Mouse (Mus musculus) midbrain, embryonic 15.5 days (tissue): ENCODE measurements around the gene Vmn1r114. TPM values are rescaled to one million over a fixed set of nuclear protein-coding genes. Genes with fewer than 3 reads are reported as not detected.
"Not testable (repeated sequence)": the region's sequence is repeated elsewhere in the genome, so short reads cannot be mapped to it uniquely, and the experiment has no call there.

Experiments
- ATAC-seq: fragments of 200-750 bp; cut with Nextera tagmentation; replicated peaks from 2 replicates; pipeline ENCODE4 v1.8.0; 2017; ENCODE audit warnings: moderate TSS enrichment
- H3K27ac ChIP-seq: fragments of 300-500 bp; sonication (generic); 2 replicates; pipeline ENCODE4 v1.5.1; 2015; ENCODE audit warnings: mild to moderate bottlenecking, inconsistent platforms
- H3K27me3 ChIP-seq: fragments of 300-500 bp; sonication (generic); replicated peaks from 2 replicates; pipeline ENCODE4 v1.6.1; 2015; ENCODE audit warnings: inconsistent platforms
- H3K36me3 ChIP-seq: fragments of 300-500 bp; sonication (generic); replicated peaks from 2 replicates; pipeline ENCODE4 v1.6.1; 2015; ENCODE audit warnings: inconsistent platforms
- H3K4me1 ChIP-seq: fragments of 300-500 bp; sonication (generic); 2 replicates; pipeline ENCODE4 v1.6.1; 2015; ENCODE audit warnings: inconsistent platforms
- H3K4me2 ChIP-seq: fragments of 300-500 bp; sonication (generic); 2 replicates; pipeline ENCODE4 v1.6.1; 2015; ENCODE audit warnings: inconsistent platforms, mild to moderate bottlenecking, moderate library complexity
- H3K4me3 ChIP-seq: fragments of 300-500 bp; sonication (generic); 2 replicates; pipeline ENCODE4 v1.5.1; 2015; ENCODE audit warnings: mild to moderate bottlenecking, inconsistent platforms
- H3K9ac ChIP-seq: fragments of 300-500 bp; sonication (generic); 2 replicates; pipeline ENCODE4 v1.6.1; 2015; ENCODE audit warnings: mild to moderate bottlenecking, inconsistent platforms
- H3K9me3 ChIP-seq: fragments of 300-500 bp; sonication (generic); 2 replicates; pipeline ENCODE4 v1.6.1; 2016; ENCODE audit warnings: inconsistent platforms
- WGBS: fragments of 180-500 bp; shearing (Covaris S2); methylation state at CpG from one replicate; pipeline ENCODE4 v1.1.7; 2015; ENCODE audit warnings: mixed read lengths; 5-methylcytosine and 5-hydroxymethylcytosine counted together
- polyA plus RNA-seq: library from polyadenylated mRNA; unstranded; fragments of >200 nt; fragmentation: Nextera tagmentation; extraction: Ambion mirVana; gene quantifications from 2 replicates; pipeline ENCODE4 v1.2.1, GENCODE M21; 2015

Gene Vmn1r114
- polyA plus RNA-seq: not detected in 2 replicates

- not testable (repeated sequence) for ATAC-seq, H3K4me2 ChIP-seq, H3K9me3 ChIP-seq, H3K4me3 ChIP-seq, H3K9ac ChIP-seq, H3K36me3 ChIP-seq, H3K4me1 ChIP-seq, H3K27ac ChIP-seq, H3K27me3 ChIP-seq
- no CpG with 5 or more reads among the region's 5 CpGs for WGBS
Measured at GRCm38 (mm10) chr7:20812086-20812485, at the start of gene Vmn1r114. TSS of gene Vmn1r114 (minus strand) at chr7:20812186.

DNA sequence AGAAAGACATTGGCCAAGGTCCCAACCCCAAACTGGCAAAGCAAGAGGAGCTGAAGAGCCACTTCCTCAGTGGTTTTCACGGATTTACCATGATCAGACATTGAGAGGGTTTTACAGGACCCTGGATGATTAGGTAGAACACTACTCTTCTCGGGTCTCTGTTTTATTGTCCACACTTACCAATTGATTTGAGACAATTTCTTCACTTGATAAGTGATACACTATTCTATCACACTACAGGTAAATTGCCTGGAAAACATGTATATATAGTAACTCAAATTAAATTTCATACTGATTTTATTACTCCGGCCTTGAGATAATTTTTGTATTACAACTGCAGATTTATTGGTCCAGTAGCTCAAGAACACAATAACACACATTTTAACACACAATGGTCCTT is 32.9 kb upstream of the Vmn1r114 start, which contains the start of gene Vmn1r115:
Gene Vmn1r115 (minus strand): TSS at position 101 of the 400 bp plus-strand sequence.
- ATAC-seq, H3K4me3 ChIP-seq, H3K27me3 ChIP-seq, H3K9ac ChIP-seq, H3K27ac ChIP-seq, H3K36me3 ChIP-seq, H3K9me3 ChIP-seq, H3K4me1 ChIP-seq, H3K4me2 ChIP-seq: not testable (repeated sequence)
- 100% methylated on average over 1 of the region's 3 CpGs for WGBS

DNA sequence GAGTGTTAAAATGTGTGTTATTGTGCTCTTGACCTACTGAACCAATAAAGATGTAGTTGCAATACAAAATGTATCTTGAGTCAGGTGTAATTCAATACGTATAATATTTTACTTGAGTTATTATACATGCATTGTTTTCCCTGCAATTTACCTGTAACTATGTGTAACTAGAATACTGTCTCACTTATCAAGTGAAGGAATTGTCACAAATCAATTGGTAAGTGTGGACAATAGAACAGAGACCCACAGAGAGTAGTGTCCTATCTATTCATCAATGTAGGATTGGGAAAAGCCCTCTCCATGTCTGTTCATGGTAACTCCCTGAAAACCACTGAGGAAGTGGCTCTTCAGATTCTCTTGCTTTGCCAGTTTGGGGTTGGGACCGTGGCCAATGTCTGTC is 25.0 kb downstream of the Vmn1r114 start, which contains the start of gene Vmn1r113:
Gene Vmn1r113 (plus strand): TSS at position 301 of the 400 bp plus-strand sequence.
- not testable (repeated sequence) for H3K9me3 ChIP-seq, H3K4me1 ChIP-seq, H3K27me3 ChIP-seq, H3K4me2 ChIP-seq, H3K27ac ChIP-seq, H3K4me3 ChIP-seq, ATAC-seq, H3K36me3 ChIP-seq, H3K9ac ChIP-seq
- WGBS: 62% methylated on average over 2 of the region's 2 CpGs

DNA sequence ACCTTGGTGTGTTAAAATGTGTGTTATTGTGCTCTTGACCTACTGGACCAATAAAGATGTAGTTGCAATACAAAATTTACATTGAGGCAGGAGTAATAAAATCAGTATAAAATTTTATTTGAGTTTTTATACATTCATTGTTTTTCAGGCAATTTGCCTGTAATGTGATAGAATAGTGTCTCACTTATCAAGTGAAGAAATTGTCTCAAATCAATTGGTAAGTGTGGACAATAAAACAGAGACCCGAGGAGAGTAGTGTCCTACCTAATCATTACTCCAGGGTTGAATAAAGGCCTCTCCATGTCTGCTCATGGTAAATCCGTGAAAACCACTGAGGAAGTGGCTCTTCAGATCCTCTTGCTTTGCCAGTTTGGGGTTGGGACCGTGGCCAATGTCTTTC is 41.1 kb downstream of the Vmn1r114 start, which contains the start of gene Vmn1r112:
Gene Vmn1r112 (plus strand): TSS at position 301 of the 400 bp plus-strand sequence.
- H3K36me3 ChIP-seq, H3K4me3 ChIP-seq, H3K9me3 ChIP-seq, H3K27ac ChIP-seq, ATAC-seq, H3K4me2 ChIP-seq, H3K27me3 ChIP-seq, H3K4me1 ChIP-seq, H3K9ac ChIP-seq: not testable (repeated sequence)
- no CpG with 5 or more reads among the region's 3 CpGs for WGBS

Other genes with a start within 250 kb of the Vmn1r114 start
- gene Gm4141, start 235.9 kb downstream of the Vmn1r114 start, polyA plus RNA-seq: not detected in 2 replicates
- gene Gm4513, start 213.2 kb downstream of the Vmn1r114 start, polyA plus RNA-seq: not detected in 2 replicates
- not detected in 2 replicates for gene Vmn1r107, start 143.3 kb downstream of the Vmn1r114 start, polyA plus RNA-seq
- gene Vmn1r111, start 109.0 kb downstream of the Vmn1r114 start, polyA plus RNA-seq: not detected in 2 replicates
- not detected in 2 replicates for gene Gm10668, start 81.6 kb downstream of the Vmn1r114 start, polyA plus RNA-seq
- gene Vmn1r112, start 41.0 kb downstream of the Vmn1r114 start, polyA plus RNA-seq: not detected in 2 replicates
- not detected in 2 replicates for gene Vmn1r113, start 24.9 kb downstream of the Vmn1r114 start, polyA plus RNA-seq
- gene Vmn1r115, start 32.8 kb upstream of the Vmn1r114 start, polyA plus RNA-seq: not detected in 2 replicates
- gene Vmn1r116, start 60.1 kb upstream of the Vmn1r114 start, polyA plus RNA-seq: not detected in 2 replicates
- not detected in 2 replicates for gene Vmn1r117, start 71.9 kb upstream of the Vmn1r114 start, polyA plus RNA-seq
- gene Vmn1r118, start 100.2 kb upstream of the Vmn1r114 start, polyA plus RNA-seq: not detected in 2 replicates
- gene Vmn1r119, start 200.3 kb upstream of the Vmn1r114 start, polyA plus RNA-seq: not detected in 2 replicates
- not detected in 2 replicates for gene Vmn1r120, start 241.6 kb upstream of the Vmn1r114 start, polyA plus RNA-seq